In genomic region chr6:62132531-62132930, GRCm38 (mm10) we compare ENCODE assay signal across 30 mouse cellular contexts.
"Had no signal": no experiment of that assay in that cellular context is flagged by ENCODE, and none has a peak within 500 bp of the region (broad histone marks: within the 10 kb centered on the region; RNA-seq: fewer than 3 reads in every experiment).

No protein-coding gene starts in this region.

- H3K4me2 ChIP-seq: limb, embryonic 12.5 days; limb, embryonic 13.5 days; limb, embryonic 15.5 days; liver, embryonic 11.5 days; liver, embryonic 12.5 days; liver, embryonic 13.5 days; liver, embryonic 15.5 days; lung, embryonic 14.5 days; lung, embryonic 15.5 days; midbrain, embryonic 11.5 days; midbrain, embryonic 12.5 days; midbrain, embryonic 13.5 days; midbrain, embryonic 15.5 days had no signal

- H3K4me1 ChIP-seq: limb, embryonic 10.5 days; limb, embryonic 12.5 days; limb, embryonic 13.5 days; limb, embryonic 15.5 days; liver, embryonic 12.5 days; liver, embryonic 13.5 days; liver, embryonic 15.5 days; lung, embryonic 15.5 days; megakaryocyte, embryonic 14.5 days; midbrain, embryonic 12.5 days; midbrain, embryonic 13.5 days; midbrain, embryonic 15.5 days had no signal

- H3K9me3 ChIP-seq: limb, embryonic 10.5 days; limb, embryonic 12.5 days; limb, embryonic 13.5 days; limb, embryonic 15.5 days; liver, embryonic 12.5 days; liver, embryonic 13.5 days; liver, embryonic 15.5 days; lung, embryonic 15.5 days; megakaryocyte, embryonic 14.5 days; midbrain, embryonic 12.5 days; midbrain, embryonic 13.5 days; midbrain, embryonic 15.5 days had no signal

- H3K4me3 ChIP-seq: left cerebral cortex, adult 2 months; limb, embryonic 10.5 days; limb, embryonic 12.5 days; limb, embryonic 13.5 days; limb, embryonic 15.5 days; liver, embryonic 12.5 days; liver, embryonic 13.5 days; liver, embryonic 15.5 days; lung, embryonic 15.5 days; megakaryocyte, embryonic 14.5 days; midbrain, embryonic 12.5 days; midbrain, embryonic 13.5 days; midbrain, embryonic 15.5 days; myocyte had no signal

- H3K27ac ChIP-seq: left cerebral cortex, adult 2 months; limb, embryonic 10.5 days; limb, embryonic 12.5 days; limb, embryonic 13.5 days; limb, embryonic 15.5 days; liver, embryonic 12.5 days; liver, embryonic 13.5 days; liver, embryonic 14.5 days; liver, embryonic 15.5 days; lung, embryonic 15.5 days; macrophage; midbrain, embryonic 12.5 days; midbrain, embryonic 13.5 days; midbrain, embryonic 15.5 days had no signal

- H3K9ac ChIP-seq: limb, embryonic 12.5 days; limb, embryonic 13.5 days; limb, embryonic 15.5 days; liver, embryonic 12.5 days; liver, embryonic 13.5 days; liver, embryonic 14.5 days; liver, embryonic 15.5 days; liver, postnatal 0 days; lung, embryonic 14.5 days; lung, embryonic 15.5 days; midbrain, embryonic 12.5 days; midbrain, embryonic 13.5 days; midbrain, embryonic 15.5 days had no signal

- H3K27me3 ChIP-seq: limb, embryonic 12.5 days; limb, embryonic 13.5 days; limb, embryonic 15.5 days; liver, embryonic 12.5 days; liver, embryonic 13.5 days; liver, embryonic 15.5 days; lung, embryonic 15.5 days; megakaryocyte, embryonic 14.5 days; midbrain, embryonic 12.5 days; midbrain, embryonic 13.5 days; midbrain, embryonic 15.5 days had no signal

- H3K36me3 ChIP-seq: limb, embryonic 10.5 days; limb, embryonic 12.5 days; limb, embryonic 13.5 days; limb, embryonic 15.5 days; liver, embryonic 12.5 days; liver, embryonic 13.5 days; liver, embryonic 15.5 days; lung, embryonic 15.5 days; midbrain, embryonic 12.5 days; midbrain, embryonic 13.5 days; midbrain, embryonic 15.5 days had no signal

- DNase-seq: left cerebral cortex, postnatal 4 days; liver; liver, embryonic 13.5 days; liver, postnatal 0 days; lung, adult 18-20 months; lung, adult 2 months; lung, embryonic 14.5 days; lung, postnatal 10 days; lung, postnatal 14 days; lung, postnatal 36 days; lung, postnatal 4 days had no signal

- ATAC-seq: liver, embryonic 12.5 days; liver, postnatal 0 days; lung, postnatal 0 days; midbrain, embryonic 13.5 days; midbrain, embryonic 15.5 days; midbrain, embryonic 16.5 days had no signal
